Mouse (Mus musculus) spleen, adult 2 months (tissue): ENCODE data around the gene Mtmr12.

Source experiments
- CTCF ChIP-seq: fragments of 200-500 bp; IDR thresholded peaks from 2 replicates; pipeline ENCODE4 v1.5.1; 2011; ENCODE audit warnings: mild to moderate bottlenecking, inconsistent platforms; ENCODE audit not compliant: insufficient read depth, insufficient read length, insufficient replicate concordance; ENCODE audit errors: extremely low read depth
- POLR2A ChIP-seq: fragments of 200-500 bp; IDR thresholded peaks from 2 replicates; pipeline ENCODE4 v1.6.1; 2011; ENCODE audit warnings: low read depth, low read length, inconsistent platforms

DNA sequence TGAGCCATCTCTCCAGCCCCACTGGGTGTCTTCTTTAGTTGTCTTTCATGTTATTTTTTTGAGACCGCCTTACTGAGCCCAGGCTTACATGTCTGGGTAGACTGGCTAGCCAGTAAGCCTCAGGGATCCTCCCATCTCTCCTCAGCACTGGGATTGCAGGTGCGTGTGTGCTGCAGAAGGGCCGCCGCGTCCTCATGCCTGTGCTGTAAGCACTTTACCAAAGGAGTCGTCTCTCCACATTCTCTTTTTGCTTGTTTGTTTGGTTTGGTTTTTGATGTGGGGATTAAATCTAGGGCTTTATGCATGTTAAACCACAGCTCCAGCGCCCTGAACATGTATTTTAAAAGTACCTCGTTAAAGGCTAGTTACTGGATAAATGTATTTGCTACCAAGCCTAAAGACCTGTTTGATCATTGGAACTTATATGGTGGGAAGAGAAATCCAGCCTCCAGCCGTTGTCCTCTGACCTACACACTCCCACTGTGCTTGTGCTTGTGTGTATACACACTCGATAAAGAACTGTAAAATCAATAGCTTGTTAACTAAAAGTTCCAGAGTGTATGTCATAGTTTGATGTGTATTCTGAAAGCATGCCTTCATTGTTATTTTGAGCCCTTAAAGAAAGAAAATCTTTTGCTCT is 24.9 kb downstream of the Mtmr12 start:
- TF ChIP-seq POLR2A: no peak
- TF ChIP-seq CTCF: no peak
